Mouse (Mus musculus) limb, embryonic 12.5 days (tissue): ENCODE data around the gene Susd2. TPM values are rescaled to one million over a fixed set of nuclear protein-coding genes. Genes with fewer than 3 reads are reported as not detected.

ENCODE experiments used
- ATAC-seq: fragments of 200-750 bp; cut with Nextera tagmentation; 2 replicates; pipeline ENCODE4 v1.8.0; 2017; ENCODE audit warnings: low read depth, moderate TSS enrichment; ENCODE audit not compliant: insufficient number of reproducible peaks, insufficient read depth, low FRiP score, low TSS enrichment
- H3K27ac ChIP-seq: fragments of 300-500 bp; sonication (generic); 2 replicates; pipeline ENCODE4 v1.5.1; 2016; ENCODE audit warnings: mild to moderate bottlenecking, moderate library complexity
- H3K27me3 ChIP-seq: fragments of 300-500 bp; sonication (generic); 2 replicates; pipeline ENCODE4 v1.6.1; 2016; ENCODE audit warnings: mild to moderate bottlenecking, moderate library complexity
- H3K36me3 ChIP-seq: fragments of 300-500 bp; sonication (generic); 2 replicates; pipeline ENCODE4 v1.6.1; 2016; ENCODE audit warnings: mild to moderate bottlenecking, moderate library complexity
- H3K4me1 ChIP-seq: fragments of 300-500 bp; sonication (generic); replicated peaks from 2 replicates; pipeline ENCODE4 v1.6.1; 2016
- H3K4me2 ChIP-seq: fragments of 300-500 bp; sonication (generic); 2 replicates; pipeline ENCODE4 v1.6.1; 2016; ENCODE audit warnings: mild to moderate bottlenecking, moderate library complexity
- H3K4me3 ChIP-seq: fragments of 300-500 bp; sonication (generic); replicated peaks from 2 replicates; pipeline ENCODE4 v1.5.1; 2016; ENCODE audit warnings: mild to moderate bottlenecking
- H3K9ac ChIP-seq: fragments of 300-500 bp; sonication (generic); replicated peaks from 2 replicates; pipeline ENCODE4 v1.6.1; 2016; ENCODE audit warnings: mild to moderate bottlenecking, moderate library complexity
- H3K9me3 ChIP-seq: fragments of 300-500 bp; sonication (generic); 2 replicates; pipeline ENCODE4 v1.6.1; 2016; ENCODE audit warnings: mild to moderate bottlenecking, moderate library complexity
- WGBS: fragments of 180-500 bp; shearing (Covaris S2); methylation state at CpG from one replicate; pipeline ENCODE4 v1.1.7; 2016; 5-methylcytosine and 5-hydroxymethylcytosine counted together
- polyA plus RNA-seq: library from polyadenylated mRNA; unstranded; fragments of >200 nt; fragmentation: Nextera tagmentation; extraction: Ambion mirVana; gene quantifications from 2 replicates; pipeline ENCODE4 v1.2.1, GENCODE M21; 2016

Gene Susd2
- polyA plus RNA-seq, 1 experiment from 2014 or later: 1.5 TPM

DNA sequence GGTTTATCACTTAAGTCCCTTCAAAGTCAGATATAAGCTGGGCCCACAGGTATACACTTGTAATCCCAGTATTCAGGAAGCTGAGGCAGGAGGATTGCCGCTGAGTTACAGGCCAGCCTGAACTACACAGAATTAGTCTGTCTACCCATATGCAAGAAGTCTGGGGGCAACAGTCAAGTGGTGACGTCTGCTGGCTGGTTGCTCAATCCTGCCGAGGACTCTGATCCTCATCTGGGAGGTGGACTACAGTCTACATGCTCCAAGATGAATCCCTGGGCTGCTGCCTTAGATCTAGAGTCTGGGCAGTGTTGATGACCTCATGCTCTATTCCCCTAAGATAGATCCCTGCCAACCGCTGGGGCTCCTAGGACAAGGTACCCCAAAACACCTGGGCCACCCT, 10.2 kb upstream of the Susd2 start:
- WGBS: 89% methylated on average over 4 of the region's 4 CpGs
- ATAC-seq: no peak
- no peak overlapping the region for H3K27ac ChIP-seq
- H3K4me1 ChIP-seq: no peaks in the 10 kb centered on the region
- no peak overlapping the region for H3K4me3 ChIP-seq
- H3K9ac ChIP-seq: no peak overlapping the region
- peaks cover 99% of the 10 kb centered on the region for H3K36me3 ChIP-seq
- H3K4me2 ChIP-seq: no peak overlapping the region
- H3K27me3 ChIP-seq: no peaks in the 10 kb centered on the region
- H3K9me3 ChIP-seq: no peaks in the 10 kb centered on the region

- Histone ChIP-seq H3K27me3 (no peaks in the 10 kb centered on the region), H3K36me3 (peaks cover 99% of the 10 kb centered on the region), H3K9ac (no peak overlapping the region), H3K27ac (no peak overlapping the region), H3K4me2 (no peak overlapping the region), H3K4me3 (no peak overlapping the region), H3K9me3 (no peaks in the 10 kb centered on the region), H3K4me1 (no peaks in the 10 kb centered on the region)
- no peak for ATAC-seq
- WGBS: 96% methylated on average over 16 of the region's 16 CpGs
Measured at GRCm38 (mm10) chr10:75651381-75652068, 7.7 kb upstream of the Susd2 start.

DNA sequence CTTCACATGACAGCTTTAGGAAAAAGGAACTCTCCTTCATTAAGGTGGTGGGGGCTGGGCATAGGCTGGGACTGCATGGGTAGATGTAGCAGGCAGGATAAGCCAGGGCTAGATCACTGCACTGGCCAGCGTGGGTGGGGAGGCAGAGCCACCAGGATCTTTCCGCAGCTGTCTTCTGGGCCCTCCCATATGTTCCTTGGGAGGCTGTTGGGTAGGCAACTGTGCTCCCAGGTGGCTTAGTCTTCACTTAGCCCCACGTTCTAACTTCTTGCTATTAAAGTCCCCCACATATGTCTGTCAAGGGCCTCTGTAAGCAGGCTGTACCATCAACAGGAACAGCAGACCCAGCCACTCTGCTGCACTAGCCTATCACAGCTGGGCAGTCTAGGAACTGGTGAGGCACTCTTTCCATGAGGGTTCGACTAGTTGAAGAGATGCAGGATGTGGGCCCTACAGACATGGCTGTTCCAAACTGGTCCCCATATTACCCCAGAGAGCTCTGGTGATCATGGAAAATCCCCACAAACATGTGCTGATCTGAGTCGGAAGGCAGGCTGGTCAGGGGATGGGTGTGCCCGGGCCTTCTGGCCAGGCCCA, 6.6 kb upstream of the Susd2 start:
- no peaks in the 10 kb centered on the region for H3K4me1 ChIP-seq
- no peaks in the 10 kb centered on the region for H3K27me3 ChIP-seq
- 86% methylated on average over 6 of the region's 6 CpGs for WGBS
- peaks cover 98% of the 10 kb centered on the region for H3K36me3 ChIP-seq
- no peak overlapping the region for H3K9ac ChIP-seq
- H3K27ac ChIP-seq: no peak overlapping the region
- ATAC-seq: no peak
- no peak overlapping the region for H3K4me3 ChIP-seq
- no peak overlapping the region for H3K4me2 ChIP-seq
- no peaks in the 10 kb centered on the region for H3K9me3 ChIP-seq

DNA sequence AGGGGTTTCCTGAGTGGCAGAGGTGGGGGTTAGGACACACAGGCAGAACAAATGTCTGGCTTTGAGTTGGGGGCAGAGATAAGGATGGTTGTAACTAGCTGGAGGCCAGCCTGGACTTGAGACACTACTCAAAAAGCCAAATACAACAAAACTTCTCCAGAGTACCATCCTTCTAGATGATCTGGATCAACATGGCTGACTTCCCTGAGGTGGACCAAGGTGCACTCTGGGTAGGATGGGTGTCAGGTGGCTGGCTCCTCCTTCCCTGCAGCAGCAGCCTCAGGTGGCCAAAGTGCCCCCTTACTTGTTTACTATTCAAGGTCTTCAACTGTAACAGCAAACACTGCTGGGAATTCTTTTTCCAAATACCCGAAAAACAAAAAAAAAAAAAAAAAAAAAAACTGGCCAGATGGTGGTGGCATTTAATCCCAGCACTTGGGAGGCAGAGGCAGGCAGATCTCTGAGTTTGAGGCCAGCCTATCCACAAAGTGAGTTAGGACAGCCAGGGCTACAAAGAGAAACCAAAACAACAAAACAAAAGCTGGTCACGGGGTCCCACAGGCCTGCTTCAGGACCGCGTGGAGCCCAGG, 5.7 kb upstream of the Susd2 start:
- ATAC-seq: no peak
- peaks cover 89% of the 10 kb centered on the region for H3K36me3 ChIP-seq

GRCm38 (mm10) chr10:75649001-75649400, 5.2 kb upstream of the Susd2 start:
- Histone ChIP-seq H3K27ac (no peak overlapping the region), H3K36me3 (peaks cover 84% of the 10 kb centered on the region), H3K4me2 (no peak overlapping the region), H3K9ac (no peak overlapping the region), H3K4me1 (peaks cover 2% of the 10 kb centered on the region; the same call in 1 of the 2 replicates), H3K27me3 (no peaks in the 10 kb centered on the region), H3K9me3 (no peaks in the 10 kb centered on the region), H3K4me3 (no peak overlapping the region)
- no peak for ATAC-seq
- 93% methylated on average over 7 of the region's 7 CpGs for WGBS

More for the DNA sequence above, 5.7 kb upstream of the Susd2 start:
- H3K9me3 ChIP-seq: no peaks in the 10 kb centered on the region
- no peak overlapping the region for H3K4me2 ChIP-seq
- 88% methylated on average over 4 of the region's 4 CpGs for WGBS
- H3K27me3 ChIP-seq: no peaks in the 10 kb centered on the region
- no peak overlapping the region for H3K4me3 ChIP-seq
- no peak overlapping the region for H3K27ac ChIP-seq
- no peaks in the 10 kb centered on the region for H3K4me1 ChIP-seq
- H3K9ac ChIP-seq: no peak overlapping the region

DNA sequence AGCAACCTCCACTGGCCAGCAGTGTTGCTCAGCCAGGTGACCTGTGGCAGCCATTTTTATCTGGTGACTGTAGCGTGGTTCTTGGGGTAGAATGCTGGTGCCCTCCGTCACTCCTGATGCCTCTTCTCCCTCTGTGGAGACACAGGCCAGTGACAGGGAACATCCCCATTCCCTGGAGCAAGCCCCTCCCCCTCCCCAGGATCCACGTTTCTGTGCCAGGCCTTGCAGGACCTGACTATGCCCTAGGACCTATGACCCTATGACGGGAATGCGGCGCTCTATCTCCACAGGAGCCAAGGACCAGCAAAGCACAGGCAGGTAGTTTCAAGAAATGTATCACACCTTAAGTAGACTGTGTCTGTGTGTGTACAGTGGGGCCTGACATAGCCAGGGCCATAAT, 4.3 kb upstream of the Susd2 start:
- Histone ChIP-seq H3K9me3 (no peaks in the 10 kb centered on the region), H3K9ac (no peak overlapping the region), H3K4me1 (peaks cover 11% of the 10 kb centered on the region), H3K36me3 (peaks cover 76% of the 10 kb centered on the region), H3K27ac (no peak overlapping the region), H3K4me2 (no peak overlapping the region), H3K4me3 (no peak overlapping the region), H3K27me3 (no peaks in the 10 kb centered on the region)
- no peak for ATAC-seq
- WGBS: 90% methylated on average over 6 of the region's 6 CpGs

DNA sequence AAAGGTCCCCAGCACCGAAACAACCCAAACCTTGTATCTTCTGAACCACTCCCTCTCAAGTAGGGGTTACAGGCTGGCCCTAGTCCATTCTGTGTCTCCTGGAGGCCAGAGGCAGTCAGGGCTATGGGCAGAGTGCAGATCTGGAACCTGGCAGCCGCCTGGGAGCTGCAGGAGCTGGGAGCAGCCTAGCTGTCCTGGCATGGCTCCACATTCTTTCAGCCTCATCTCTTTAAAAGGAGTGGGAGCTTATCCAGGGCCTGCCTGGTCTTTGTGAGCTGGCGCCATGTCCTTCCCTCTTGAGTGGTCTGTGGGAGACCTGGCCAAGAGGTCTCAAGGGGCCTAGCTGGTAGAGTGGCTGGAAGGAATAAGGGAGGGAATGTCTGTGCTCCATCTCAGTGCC, 3.6 kb upstream of the Susd2 start:
- Histone ChIP-seq H3K4me3 (no peak overlapping the region), H3K27me3 (no peaks in the 10 kb centered on the region), H3K9ac (no peak overlapping the region), H3K27ac (no peak overlapping the region), H3K36me3 (peaks cover 68% of the 10 kb centered on the region), H3K4me2 (no peak overlapping the region), H3K4me1 (peaks cover 12% of the 10 kb centered on the region), H3K9me3 (no peaks in the 10 kb centered on the region)
- no peak for ATAC-seq
- 92% methylated on average over 3 of the region's 3 CpGs for WGBS

- ATAC-seq: no peak
- Histone ChIP-seq H3K27me3 (no peaks in the 10 kb centered on the region), H3K9ac (no peak overlapping the region), H3K4me1 (peaks cover 12% of the 10 kb centered on the region), H3K9me3 (no peaks in the 10 kb centered on the region), H3K4me2 (no peak overlapping the region), H3K36me3 (peaks cover 59% of the 10 kb centered on the region), H3K27ac (no peak overlapping the region), H3K4me3 (no peak overlapping the region)
- WGBS: 93% methylated on average over 6 of the region's 6 CpGs
Measured at GRCm38 (mm10) chr10:75646406-75646805, 2.6 kb upstream of the Susd2 start.

DNA sequence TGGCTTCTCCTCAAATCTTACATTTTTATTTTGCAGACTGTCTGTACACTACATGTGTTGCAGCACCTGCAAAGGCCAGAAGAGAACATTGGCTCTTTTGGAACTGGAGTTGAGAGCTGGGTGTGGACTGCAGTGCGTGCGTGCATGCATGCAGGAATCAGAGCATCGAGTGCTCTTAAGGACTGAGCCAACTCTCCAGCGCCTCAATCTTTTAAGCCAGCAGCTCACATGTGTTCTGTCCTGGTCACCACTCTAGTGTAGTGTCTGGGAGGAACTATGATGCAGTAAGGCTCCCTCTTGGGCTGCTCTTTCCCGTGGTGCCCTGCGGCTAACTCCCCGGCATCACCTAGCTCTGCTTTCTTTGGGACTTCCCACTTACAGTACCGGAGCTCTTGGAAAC, 1.8 kb upstream of the Susd2 start:
- Histone ChIP-seq H3K4me2 (no peak overlapping the region), H3K4me1 (peaks cover 12% of the 10 kb centered on the region), H3K9me3 (no peaks in the 10 kb centered on the region), H3K4me3 (no peak overlapping the region), H3K27me3 (no peaks in the 10 kb centered on the region), H3K36me3 (peaks cover 51% of the 10 kb centered on the region), H3K27ac (no peak overlapping the region), H3K9ac (no peak overlapping the region)
- 93% methylated on average over 8 of the region's 8 CpGs for WGBS
- ATAC-seq: no peak

- WGBS: 82% methylated on average over 2 of the region's 2 CpGs
Measured at GRCm38 (mm10) chr10:75642891-75643290, 917 bp downstream of the Susd2 start.

GRCm38 (mm10) chr10:75642436-75642835, 1.4 kb downstream of the Susd2 start:
- peaks cover 19% of the 10 kb centered on the region for H3K36me3 ChIP-seq
- H3K4me2 ChIP-seq: no peak overlapping the region
- H3K27ac ChIP-seq: no peak overlapping the region
- H3K4me3 ChIP-seq: no peak overlapping the region
- peaks cover 12% of the 10 kb centered on the region for H3K4me1 ChIP-seq
- 85% methylated on average over 9 of the region's 9 CpGs for WGBS
- no peak for ATAC-seq
- H3K9me3 ChIP-seq: no peaks in the 10 kb centered on the region
- H3K27me3 ChIP-seq: no peaks in the 10 kb centered on the region
- no peak overlapping the region for H3K9ac ChIP-seq

More at GRCm38 (mm10) chr10:75642891-75643290, 917 bp downstream of the Susd2 start:
- peaks cover 24% of the 10 kb centered on the region for H3K36me3 ChIP-seq
- no peaks in the 10 kb centered on the region for H3K27me3 ChIP-seq
- no peak overlapping the region for H3K9ac ChIP-seq
- no peaks in the 10 kb centered on the region for H3K9me3 ChIP-seq
- no peak overlapping the region for H3K4me2 ChIP-seq
- ATAC-seq: no peak
- no peak overlapping the region for H3K27ac ChIP-seq
- peaks cover 12% of the 10 kb centered on the region for H3K4me1 ChIP-seq
- no peak overlapping the region for H3K4me3 ChIP-seq
